17 mouse cellular contexts compared by ENCODE assay signal in the genomic region with DNA sequence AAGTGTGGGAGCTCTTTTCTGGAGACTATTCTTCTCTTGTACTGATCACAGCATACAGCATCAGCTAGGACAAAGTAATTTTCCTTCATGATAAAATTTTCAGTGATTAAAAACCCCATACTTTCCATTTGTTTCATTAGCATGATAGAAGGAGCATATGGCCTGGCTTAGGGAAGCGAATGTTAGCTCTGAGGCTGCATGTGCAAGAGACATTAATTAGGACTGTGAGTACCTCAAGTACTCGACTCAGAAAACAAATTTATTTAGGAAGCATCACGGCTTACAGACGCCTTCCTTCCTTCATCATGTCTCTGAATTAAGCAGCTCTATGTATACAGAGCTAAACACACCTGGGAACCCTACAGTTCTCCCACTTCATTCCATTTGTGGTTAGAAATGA.
A peak's percentile ranks its signal among the peaks of the same experiment; 100 is the strongest.
DNase-seq lines count a peak whose midpoint lies in the region; ATAC-seq and TF ChIP-seq lines count a peak whose summit lies in the region.
"Had no signal": no experiment of that assay in that cellular context is flagged by ENCODE, and none has a peak within 500 bp of the region (broad histone marks: within the 10 kb centered on the region; RNA-seq: fewer than 3 reads in every experiment).

No protein-coding gene starts in this region.

- peak; percentile 70 for ATAC-seq in forebrain, embryonic 15.5 days (replicated peaks)
- no peak for ATAC-seq in forebrain, embryonic 11.5 days (replicated peaks; ENCODE audit: low FRiP score)

- peaks cover 25% of the 10 kb centered on the region for H3K4me1 ChIP-seq in forebrain, embryonic 15.5 days
- no peaks in the 10 kb centered on the region for H3K4me1 ChIP-seq in forebrain, embryonic 11.5 days (replicated peaks; ENCODE audit: control insufficient read depth, insufficient read depth, low read length)

- H3K27ac ChIP-seq in forebrain, embryonic 15.5 days (replicated peaks), result peak overlapping the region; percentile 72
- no peak overlapping the region for H3K27ac ChIP-seq in forebrain, embryonic 11.5 days (ENCODE audit: low read depth, low read length)
- peak overlapping the region; percentile 85 for H3K27ac ChIP-seq in layer of hippocampus, adult 2 months
- H3K27ac ChIP-seq: embryonic facial prominence, embryonic 15.5 days; heart, embryonic 13.5 days; hindbrain, embryonic 15.5 days had no signal

- H3K27me3 ChIP-seq in forebrain, embryonic 15.5 days, result no peaks in the 10 kb centered on the region
- no peaks in the 10 kb centered on the region for H3K27me3 ChIP-seq in forebrain, embryonic 11.5 days (ENCODE audit: control insufficient read depth, insufficient read depth, low read length)
- H3K27me3 ChIP-seq: embryonic facial prominence, embryonic 15.5 days; heart, embryonic 13.5 days; hindbrain, embryonic 15.5 days had no signal

- no peak overlapping the region for H3K4me2 ChIP-seq in forebrain, embryonic 15.5 days (replicated peaks)
- no peak overlapping the region for H3K4me2 ChIP-seq in forebrain, embryonic 11.5 days (ENCODE audit: low read depth, low read length, severe bottlenecking)
- H3K4me2 ChIP-seq: embryonic facial prominence, embryonic 15.5 days; heart, embryonic 13.5 days; hindbrain, embryonic 15.5 days had no signal

- no peak for TF ChIP-seq CTCF in layer of hippocampus, adult 2 months (conservative IDR thresholded peaks at IDR 0.05)

- 57% methylated on average over 4 of the region's 4 CpGs for WGBS in forebrain, embryonic 15.5 days
- WGBS in forebrain, embryonic 11.5 days, result 80% methylated on average over 4 of the region's 4 CpGs

- no peak overlapping the region for H3K4me3 ChIP-seq in forebrain, embryonic 15.5 days
- H3K4me3 ChIP-seq in forebrain, embryonic 11.5 days (ENCODE audit: low read depth, low read length), result no peak overlapping the region
- H3K4me3 ChIP-seq in layer of hippocampus, adult 2 months, result no peak overlapping the region
- H3K4me3 ChIP-seq: embryonic facial prominence, embryonic 15.5 days; erythroblast, embryonic 14.5 days; heart, embryonic 13.5 days; hindbrain, embryonic 15.5 days had no signal

- H3K9ac ChIP-seq in forebrain, embryonic 15.5 days (replicated peaks), result no peak overlapping the region
- no peak overlapping the region for H3K9ac ChIP-seq in forebrain, embryonic 11.5 days (ENCODE audit: low read length)
- H3K9ac ChIP-seq: embryonic facial prominence, embryonic 15.5 days; heart, embryonic 13.5 days; hindbrain, embryonic 15.5 days had no signal

- H3K36me3 ChIP-seq in forebrain, embryonic 15.5 days, result no peaks in the 10 kb centered on the region
- H3K36me3 ChIP-seq in forebrain, embryonic 11.5 days (ENCODE audit: control insufficient read depth, insufficient read depth, low read length), result no peaks in the 10 kb centered on the region
- H3K36me3 ChIP-seq: embryonic facial prominence, embryonic 15.5 days; heart, embryonic 13.5 days; hindbrain, embryonic 15.5 days had no signal

- H3K9me3 ChIP-seq in forebrain, embryonic 15.5 days, result no peaks in the 10 kb centered on the region
- no peaks in the 10 kb centered on the region for H3K9me3 ChIP-seq in forebrain, embryonic 11.5 days (ENCODE audit: control insufficient read depth, low read length)
- H3K9me3 ChIP-seq: embryonic facial prominence, embryonic 15.5 days; heart, embryonic 13.5 days; hindbrain, embryonic 15.5 days had no signal

- DNase-seq in forebrain, embryonic 11.5 days (ENCODE audit: low spot score), result no peak
- DNase-seq in layer of hippocampus, adult 2 months (ENCODE audit: low spot score in 2 of 2), result peak in 1 of 2 experiments; percentile 21
- DNase-seq in layer of hippocampus, postnatal 10 days (ENCODE audit: low spot score in 2 of 2), result no peak
- DNase-seq in brain, adult 2 months (ENCODE audit: low read depth, low spot score), result peak; percentile 33
- no peak for DNase-seq in left cerebral cortex, postnatal 25 days (ENCODE audit: low spot score in 2 of 2)
- DNase-seq: adrenal gland, adult 2 months; adrenal gland, postnatal 25 days; cerebellum, adult 11 months; cerebellum, adult 8-10 months; cerebellum, postnatal 14 days; embryo, embryonic 11 days; gastrocnemius, postnatal 36 days had no signal

- intact Hi-C loops in left cerebral cortex, postnatal 25 days (cut with DNase I), result no loop called here
